Mouse (Mus musculus): ENCODE measurements around the gene Cdk9.
A peak's percentile ranks its signal among the peaks of the same experiment; 100 is the strongest.

Cdk9 gene

GRCm38 (mm10) chr2:32708643-32709042 is 4.2 kb downstream of the Cdk9 start:
- ATAC-seq (ENCODE audit: low TSS enrichment), result no peak

- no peak for ATAC-seq (ENCODE audit: low TSS enrichment)
Observed at GRCm38 (mm10) chr2:32706971-32707370, 5.9 kb downstream of the Cdk9 start.

GRCm38 (mm10) chr2:32705018-32705417 is 7.9 kb downstream of the Cdk9 start:
- no peak for ATAC-seq (ENCODE audit: low TSS enrichment)

GRCm38 (mm10) chr2:32704021-32704421 is 8.9 kb downstream of the Cdk9 start, which contains the start of gene Fpgs:
Gene Fpgs, minus strand, starts transcription at chr2:32704145.
- no peak for ATAC-seq (ENCODE audit: low TSS enrichment)

GRCm38 (mm10) chr2:32703046-32703445 is 9.8 kb downstream of the Cdk9 start:
- ATAC-seq (ENCODE audit: low TSS enrichment), result no peak

- no peak for ATAC-seq (ENCODE audit: low TSS enrichment)
Observed at GRCm38 (mm10) chr2:32700966-32701743, 11.7 kb downstream of the Cdk9 start.

- ATAC-seq (ENCODE audit: low TSS enrichment), result no peak
Observed at GRCm38 (mm10) chr2:32699680-32700079, 13.2 kb downstream of the Cdk9 start.

- ATAC-seq (ENCODE audit: low TSS enrichment), result no peak
Observed at GRCm38 (mm10) chr2:32694691-32695090, 18.2 kb downstream of the Cdk9 start.

GRCm38 (mm10) chr2:32693823-32694411 is 19.0 kb downstream of the Cdk9 start:
- ATAC-seq (ENCODE audit: low TSS enrichment), result peak; percentile 97

- no peak for ATAC-seq (ENCODE audit: low TSS enrichment)
Observed at GRCm38 (mm10) chr2:32693282-32693681, 19.6 kb downstream of the Cdk9 start.

- ATAC-seq (ENCODE audit: low TSS enrichment), result no peak
Observed at GRCm38 (mm10) chr2:32692496-32692895, 20.4 kb downstream of the Cdk9 start.

- ATAC-seq (ENCODE audit: low TSS enrichment), result no peak
Observed at GRCm38 (mm10) chr2:32691041-32691440, 21.8 kb downstream of the Cdk9 start.

GRCm38 (mm10) chr2:32689420-32689819 is 23.5 kb downstream of the Cdk9 start:
- ATAC-seq (ENCODE audit: low TSS enrichment), result peak; percentile 57

GRCm38 (mm10) chr2:32687562-32687961 is 25.3 kb downstream of the Cdk9 start:
- ATAC-seq (ENCODE audit: low TSS enrichment), result no peak

GRCm38 (mm10) chr2:32686640-32687039 is 26.2 kb downstream of the Cdk9 start:
- no peak for ATAC-seq (ENCODE audit: low TSS enrichment)

GRCm38 (mm10) chr2:32685807-32686206 is 27.1 kb downstream of the Cdk9 start:
- ATAC-seq (ENCODE audit: low TSS enrichment), result no peak

GRCm38 (mm10) chr2:32684681-32685428 is 28.0 kb downstream of the Cdk9 start:
- no peak for ATAC-seq (ENCODE audit: low TSS enrichment)

GRCm38 (mm10) chr2:32683701-32684100 is 29.2 kb downstream of the Cdk9 start:
- no peak for ATAC-seq (ENCODE audit: low TSS enrichment)

GRCm38 (mm10) chr2:32682721-32683417 is 30.0 kb downstream of the Cdk9 start:
- ATAC-seq (ENCODE audit: low TSS enrichment), result no peak

GRCm38 (mm10) chr2:32681754-32682153 is 31.1 kb downstream of the Cdk9 start:
- ATAC-seq (ENCODE audit: low TSS enrichment), result no peak

GRCm38 (mm10) chr2:32680961-32681650 is 31.8 kb downstream of the Cdk9 start:
- ATAC-seq (ENCODE audit: low TSS enrichment), result no peak

All from frontal cortex, adult (tissue).